Mouse (Mus musculus) spleen, postnatal 36 days (tissue): Measurements from ENCODE around the gene Rhox6.
"Not testable (repeated sequence)": the region's sequence is repeated elsewhere in the genome, so short reads cannot be mapped to it uniquely, and the experiment has no call there.

Experiments
- DNase-seq, 2 experiments: peaks; one replicate each; pipeline ENCODE4 v3.0.0; 2022; ENCODE audit warnings: low spot score in 2 of 2, mixed read lengths in 1 of 2

The Rhox6 gene

GRCm38 (mm10) chrX:37826610-37827009, at the start of gene Rhox6:
Gene Rhox6 (plus strand): TSS chrX:37826910.
- not testable (repeated sequence) for DNase-seq

- no peak for DNase-seq
Observed at GRCm38 (mm10) chrX:37807286-37808080, 19.2 kb upstream of the Rhox6 start.

GRCm38 (mm10) chrX:37809396-37809795, 17.3 kb upstream of the Rhox6 start:
- no peak for DNase-seq

- no peak for DNase-seq
Observed at GRCm38 (mm10) chrX:37811179-37811578, 15.5 kb upstream of the Rhox6 start.

- no peak for DNase-seq
Observed at GRCm38 (mm10) chrX:37815665-37816064, 11.0 kb upstream of the Rhox6 start.

- DNase-seq, result not testable (repeated sequence)
Observed at GRCm38 (mm10) chrX:37831386-37831785, 4.7 kb downstream of the Rhox6 start, which contains the start of gene Rhox7a. Gene Rhox7a (plus strand): TSS chrX:37831686.

GRCm38 (mm10) chrX:37871641-37872040, 44.9 kb downstream of the Rhox6 start:
- no peak for DNase-seq

GRCm38 (mm10) chrX:37878844-37879243, 52.1 kb downstream of the Rhox6 start, which contains the start of gene Rhox8:
Gene Rhox8 (minus strand): TSS chrX:37878944.
- DNase-seq, result no peak
